Mouse (Mus musculus) G1E (cell line): ENCODE data around the gene Aebp2.

Experiments used
- CTCF ChIP-seq: IDR thresholded peaks from 2 replicates; pipeline ENCODE4 v1.5.1; 2012; ENCODE audit warnings: low read depth, low read length, inconsistent platforms, mixed read lengths
- TAL1 ChIP-seq: conservative IDR thresholded peaks from 2 replicates; pipeline ENCODE4 v1.6.1; 2012; ENCODE audit warnings: low read depth, low read length, inconsistent platforms, mixed read lengths

DNA sequence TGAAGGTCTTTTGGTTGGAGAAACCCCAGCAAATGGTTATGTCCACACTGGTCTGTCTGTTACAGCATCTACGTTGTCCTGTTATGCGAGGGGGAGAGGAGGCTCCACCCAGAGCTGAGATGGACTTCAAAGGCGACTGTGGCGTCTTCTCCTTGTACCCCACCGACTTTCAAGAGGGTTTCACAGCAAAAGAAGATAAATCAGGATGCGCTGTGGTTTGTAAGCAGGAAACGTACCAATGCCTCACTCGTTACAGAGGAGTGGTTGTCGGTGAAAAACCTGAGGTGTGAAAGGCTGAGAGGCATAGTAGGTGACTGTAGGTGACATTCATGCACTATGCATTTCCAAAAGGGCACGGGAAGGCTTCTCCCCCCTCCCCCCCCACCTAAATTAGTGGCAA lies 99.6 kb downstream of the Aebp2 start:
- TF ChIP-seq CTCF, result no peak
- no peak for TF ChIP-seq TAL1
